Mouse (Mus musculus): ENCODE results near the gene Naa30.
A peak's percentile ranks its signal among the peaks of the same experiment; 100 is the strongest.

Gene Naa30

GRCm38 (mm10) chr14:49226471-49226870 is 54.4 kb downstream of the Naa30 start:
- no peak for DNase-seq (ENCODE audit: low spot score)

GRCm38 (mm10) chr14:49226986-49227385 is 55.0 kb downstream of the Naa30 start:
- DNase-seq (ENCODE audit: low spot score): no peak

- DNase-seq (ENCODE audit: low spot score): no peak
Measured at GRCm38 (mm10) chr14:49231845-49232244, 59.8 kb downstream of the Naa30 start.

- DNase-seq (ENCODE audit: low spot score): peak; percentile 21
Measured at GRCm38 (mm10) chr14:49234788-49235515, 62.9 kb downstream of the Naa30 start.

- peak; percentile 44 for DNase-seq (ENCODE audit: low spot score)
Measured at GRCm38 (mm10) chr14:49238206-49238605, 66.2 kb downstream of the Naa30 start.
